Mouse (Mus musculus) lung, adult 2 months (tissue): Measurements from ENCODE around the gene Ccdc172. TPM values are rescaled to one million over a fixed set of nuclear protein-coding genes. Genes with fewer than 3 reads are reported as not detected.

Experiments used
- DNase-seq: peaks from one replicate; pipeline ENCODE4 v3.0.0; 2022
- H3K4me1 ChIP-seq: fragments of 200-500 bp; 2 replicates; pipeline ENCODE4 v1.6.1; 2011; ENCODE audit warnings: low read length; ENCODE audit not compliant: control insufficient read depth, insufficient read depth
- H3K4me3 ChIP-seq: fragments of 200-500 bp; replicated peaks from 2 replicates; pipeline ENCODE3; 2011; ENCODE audit warnings: low read depth, mild to moderate bottlenecking, control low read depth, low read length; ENCODE audit errors: extremely low read depth
- CTCF ChIP-seq: fragments of 200-500 bp; IDR thresholded peaks from 2 replicates; pipeline ENCODE4 v1.5.1; 2011; ENCODE audit warnings: mild to moderate bottlenecking, low read length, control low read depth; ENCODE audit not compliant: insufficient read depth
- POLR2A ChIP-seq: fragments of 200-500 bp; IDR thresholded peaks from 2 replicates; pipeline ENCODE4 v1.6.1; 2011; ENCODE audit warnings: low read depth, mild to moderate bottlenecking, control low read depth, low read length, borderline replicate concordance; ENCODE audit errors: extremely low read depth
- WGBS: fragments of 180-500 bp; shearing (Covaris S2); methylation state at CpG from one replicate; pipeline ENCODE4 v1.1.7; 2018; 5-methylcytosine and 5-hydroxymethylcytosine counted together
- polyA plus RNA-seq: library from polyadenylated mRNA; depleted of rRNA; stranded (reverse); fragments of >200 nt; gene quantifications from 2 replicates; pipeline ENCODE4 v1.2.3, GENCODE M21; 2012; rRNA removed

Ccdc172 gene
- polyA plus RNA-seq, 1 experiment: not detected

DNA sequence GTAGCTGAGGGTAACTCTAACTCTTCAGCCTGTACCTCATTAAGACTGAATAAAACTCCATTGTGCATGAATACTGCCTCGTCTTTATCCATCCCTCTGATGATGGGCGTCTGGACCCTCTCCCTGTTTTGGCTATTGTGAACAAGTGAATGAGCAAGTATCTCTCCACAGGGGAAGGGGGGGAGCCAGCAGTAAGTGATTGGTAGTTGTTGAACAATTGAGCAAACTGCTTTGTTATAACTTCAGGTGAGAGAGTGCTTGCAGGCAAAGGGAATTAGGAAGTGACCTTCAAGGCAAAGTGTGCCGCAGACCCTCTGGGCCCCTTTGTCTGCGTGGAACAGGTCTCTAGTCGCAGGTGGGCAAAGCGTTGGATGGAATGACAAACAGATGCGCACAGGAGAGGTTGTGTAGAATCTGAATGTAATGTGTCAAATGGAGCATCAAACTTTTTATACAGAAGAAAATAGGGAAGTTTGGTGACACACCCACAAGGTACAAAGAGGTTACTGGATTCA is 50.6 kb downstream of the Ccdc172 start:
- no peak overlapping the region for H3K4me3 ChIP-seq
- DNase-seq: no peak
- TF ChIP-seq POLR2A: no peak
- TF ChIP-seq CTCF: no peak
- no peaks in the 10 kb centered on the region for H3K4me1 ChIP-seq
- 91% methylated on average over 7 of the region's 7 CpGs for WGBS

DNA sequence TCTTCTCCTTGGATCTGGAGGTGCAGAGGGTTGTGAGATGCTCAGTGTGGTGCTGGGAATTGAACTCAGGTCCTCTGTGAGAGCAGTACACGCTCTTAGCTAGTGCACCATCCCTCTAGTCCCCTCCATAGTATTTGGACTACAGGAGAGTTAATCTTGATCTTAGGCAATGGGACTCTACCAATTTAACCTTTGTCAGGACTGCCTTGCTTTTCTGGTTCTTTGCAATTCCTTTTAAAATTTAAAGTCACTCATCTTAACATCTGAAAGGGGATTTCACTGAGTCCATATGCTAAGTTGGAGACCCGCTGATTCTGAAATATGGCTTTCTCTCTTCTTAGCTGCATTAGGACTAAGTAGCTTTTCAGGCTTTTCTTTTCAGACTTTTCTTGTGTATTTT is 59.8 kb downstream of the Ccdc172 start:
- DNase-seq: no peak
- H3K4me1 ChIP-seq: no peaks in the 10 kb centered on the region
- TF ChIP-seq POLR2A: no peak
- no peak for TF ChIP-seq CTCF
- 90% methylated on average over 2 of the region's 2 CpGs for WGBS
- no peak overlapping the region for H3K4me3 ChIP-seq

DNA sequence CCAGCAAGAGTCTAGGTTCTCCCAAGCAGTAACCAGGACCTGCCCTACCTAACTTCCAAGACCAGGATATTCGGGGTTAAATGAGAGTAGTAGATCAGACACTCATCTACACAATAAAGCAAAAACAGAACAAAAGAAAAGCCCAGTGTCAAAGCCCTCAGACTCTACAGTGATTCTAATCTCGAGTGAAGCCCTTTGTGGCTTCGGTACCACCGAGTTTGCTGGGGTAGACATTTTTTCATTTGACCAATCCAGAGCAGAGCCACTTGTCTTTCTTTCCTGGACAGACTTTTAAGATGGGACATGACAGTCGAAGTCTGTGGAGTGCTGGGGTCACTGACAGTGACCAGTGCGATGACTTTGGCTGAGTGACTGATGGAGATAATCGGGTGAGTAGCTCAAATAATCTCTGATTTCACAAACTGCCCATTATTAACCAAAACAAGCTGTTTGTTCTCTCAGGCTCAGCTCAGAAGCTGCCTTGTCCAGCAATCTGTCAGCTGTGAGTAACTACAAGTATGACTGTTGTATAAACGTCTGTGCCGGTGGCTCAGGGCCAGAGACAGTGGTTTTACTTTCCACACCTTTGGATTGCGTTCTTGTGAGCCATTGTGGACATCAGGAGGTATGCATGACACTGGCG is 60.8 kb downstream of the Ccdc172 start:
- no peak overlapping the region for H3K4me3 ChIP-seq
- 39% methylated on average over 11 of the region's 11 CpGs for WGBS
- no peak for DNase-seq
- TF ChIP-seq POLR2A (no peak), CTCF (no peak)
- no peaks in the 10 kb centered on the region for H3K4me1 ChIP-seq

DNA sequence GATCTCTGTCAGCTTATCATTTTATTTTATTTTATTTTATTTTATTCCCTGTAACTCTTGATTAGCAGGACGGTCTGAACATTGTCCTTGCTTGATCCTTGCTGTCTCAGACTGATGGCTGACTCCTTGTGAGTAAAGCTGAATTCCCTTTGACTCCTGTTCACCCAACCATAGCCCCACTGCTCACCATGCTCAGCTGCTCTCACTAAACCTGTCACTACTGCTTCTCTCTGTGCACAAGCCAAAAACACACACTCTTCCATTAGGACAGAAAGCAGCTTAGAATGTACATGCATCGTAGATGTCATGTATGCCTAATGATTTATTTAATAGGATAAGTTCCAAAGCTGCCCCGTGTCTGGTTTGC is 61.3 kb downstream of the Ccdc172 start:
- no peak overlapping the region for H3K4me3 ChIP-seq
- H3K4me1 ChIP-seq: no peaks in the 10 kb centered on the region
- no peak for TF ChIP-seq POLR2A
- no peak for TF ChIP-seq CTCF
- WGBS: 60% methylated on average over 3 of the region's 3 CpGs
- DNase-seq: no peak

DNA sequence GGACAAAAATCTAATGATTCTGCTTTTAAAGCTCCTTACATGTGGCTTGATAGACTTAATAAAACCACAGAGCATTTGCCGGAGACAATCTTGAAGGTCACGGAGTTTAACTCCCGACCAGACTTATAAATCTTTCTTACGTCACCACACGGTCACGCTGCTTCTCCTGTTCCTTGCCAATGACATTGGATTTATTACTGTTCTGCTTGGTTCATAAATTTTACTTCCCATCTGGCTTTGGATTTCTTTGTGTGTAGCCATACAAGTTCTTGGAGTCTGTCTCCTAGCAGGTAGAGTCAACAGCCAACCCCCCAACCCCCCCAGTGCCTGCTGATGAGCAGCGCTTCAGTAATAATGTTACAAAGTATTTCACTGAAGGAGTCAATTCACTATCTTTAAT is 70.2 kb downstream of the Ccdc172 start:
- 75% methylated on average over 7 of the region's 7 CpGs for WGBS

DNA sequence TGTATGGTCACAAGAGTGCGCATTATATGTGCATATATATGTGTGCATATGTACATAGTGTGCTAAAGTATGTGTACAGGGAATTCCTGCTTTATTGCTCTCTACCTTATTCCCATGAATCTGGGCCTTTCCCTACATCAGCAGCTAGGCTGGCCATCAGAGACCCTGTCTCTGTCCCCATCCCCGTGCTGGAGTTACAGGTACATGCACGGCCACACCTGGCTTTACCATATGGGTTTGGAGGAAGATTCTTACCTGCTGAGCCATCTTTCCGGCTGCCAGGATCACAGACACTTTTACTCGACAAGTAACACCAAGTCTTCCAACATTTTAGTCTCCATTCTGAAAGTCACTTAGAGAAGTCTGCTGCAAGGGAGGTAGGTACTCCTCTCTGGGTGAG is 71.2 kb downstream of the Ccdc172 start:
- Histone ChIP-seq H3K4me3 (no peak overlapping the region), H3K4me1 (no peaks in the 10 kb centered on the region)
- TF ChIP-seq CTCF (no peak), POLR2A (no peak)
- WGBS: 88% methylated on average over 5 of the region's 5 CpGs
- DNase-seq: no peak

More for the DNA sequence above, 70.2 kb downstream of the Ccdc172 start:
- DNase-seq: no peak
- no peak for TF ChIP-seq POLR2A
- no peak for TF ChIP-seq CTCF
- H3K4me3 ChIP-seq: no peak overlapping the region
- H3K4me1 ChIP-seq: no peaks in the 10 kb centered on the region

DNA sequence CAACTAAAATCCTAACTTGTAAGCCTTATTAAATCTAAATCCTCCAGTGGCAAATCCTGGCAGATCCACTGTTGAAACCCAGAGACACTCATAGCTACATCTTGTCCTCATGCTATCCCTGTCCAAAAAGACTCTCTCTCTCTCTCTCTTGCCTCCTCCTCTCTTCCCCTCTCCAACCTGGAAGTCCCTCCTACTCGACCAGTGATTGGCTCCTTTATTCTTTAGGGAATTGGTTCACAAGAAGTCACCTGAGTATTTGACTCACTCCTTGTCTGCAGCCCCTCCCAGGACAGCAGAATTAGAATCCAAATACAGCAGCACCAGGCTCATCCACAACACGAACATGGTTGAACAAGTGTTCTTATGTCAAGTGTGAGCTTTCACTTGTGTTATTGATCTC is 74.3 kb downstream of the Ccdc172 start:
- 60% methylated on average over 2 of the region's 2 CpGs for WGBS

DNA sequence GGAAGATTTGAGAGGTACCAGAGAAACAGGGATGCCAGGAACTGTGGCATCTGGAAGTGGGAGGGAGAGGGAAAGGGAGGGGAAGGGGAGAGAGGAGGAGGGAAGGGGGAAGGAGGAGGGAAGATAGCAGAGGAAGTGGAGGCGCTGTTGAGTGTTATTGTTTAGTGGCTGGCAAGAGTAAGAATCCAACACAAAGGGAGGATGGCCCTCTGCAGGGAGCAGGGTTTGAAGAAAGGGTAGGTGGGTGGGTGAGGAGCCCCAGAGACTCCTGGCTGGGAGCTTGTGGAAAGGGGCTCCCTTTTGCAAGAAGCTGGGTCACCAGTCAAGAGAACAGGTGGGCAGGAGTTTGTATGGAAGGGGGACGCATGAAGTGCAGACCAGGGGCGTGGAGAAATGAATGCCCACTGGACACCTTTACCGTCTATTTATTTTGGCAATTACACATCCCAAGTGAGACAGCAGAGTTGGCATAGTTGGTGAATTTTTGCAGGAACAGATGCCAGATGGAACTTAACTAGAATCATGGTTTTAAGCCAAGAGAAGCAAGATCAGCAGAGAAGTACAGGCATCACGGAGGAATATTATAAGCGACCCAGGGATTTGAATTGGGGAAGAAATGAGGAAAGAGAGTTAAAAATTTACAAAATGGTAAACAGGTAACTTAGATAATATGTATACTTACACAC is 78.6 kb downstream of the Ccdc172 start:
- Histone ChIP-seq H3K4me3 (no peak overlapping the region), H3K4me1 (no peaks in the 10 kb centered on the region)
- TF ChIP-seq POLR2A (no peak), CTCF (no peak)
- WGBS: 64% methylated on average over 6 of the region's 6 CpGs
- no peak for DNase-seq

More for the DNA sequence above, 74.3 kb downstream of the Ccdc172 start:
- TF ChIP-seq CTCF: no peak
- no peak for TF ChIP-seq POLR2A
- H3K4me1 ChIP-seq: no peaks in the 10 kb centered on the region
- no peak for DNase-seq
- no peak overlapping the region for H3K4me3 ChIP-seq

DNA sequence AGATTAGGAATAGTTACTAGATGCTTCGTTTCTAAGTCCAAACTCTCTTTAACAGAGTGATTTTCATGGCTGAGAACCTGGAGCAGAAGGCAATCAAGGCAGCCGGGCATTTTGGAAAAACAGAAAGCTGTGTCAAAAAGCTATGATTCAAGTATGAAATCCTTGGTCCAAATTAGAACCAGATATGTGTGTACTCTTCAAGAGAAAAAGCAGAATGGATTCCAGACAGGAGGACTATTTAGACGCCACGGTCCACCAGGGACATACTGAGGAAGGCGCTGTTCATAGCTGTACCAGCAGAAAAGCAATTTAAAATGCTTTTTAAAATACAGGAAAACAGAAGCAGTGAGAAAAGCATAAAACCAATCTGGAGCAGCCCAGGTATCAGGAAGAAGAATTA is 88.6 kb downstream of the Ccdc172 start:
- no peak for DNase-seq
- Histone ChIP-seq H3K4me1 (no peaks in the 10 kb centered on the region), H3K4me3 (no peak overlapping the region)
- TF ChIP-seq CTCF (no peak), POLR2A (no peak)
- WGBS: 85% methylated on average over 5 of the region's 5 CpGs

Other genes starting within 250 kb of the Ccdc172 start
- gene Gfra1, start 56.1 kb upstream of the Ccdc172 start, polyA plus RNA-seq: 4.9 and 7.8 TPM in 2 replicates
- gene Pnlip, start 140.5 kb downstream of the Ccdc172 start, polyA plus RNA-seq: 0.18 and 5.2 TPM in 2 replicates
- 0.28 and 1.2 TPM in 2 replicates for gene Pnliprp1, start 216.9 kb downstream of the Ccdc172 start, polyA plus RNA-seq
- not detected in 2 replicates for gene Pnliprp2, start 247.7 kb downstream of the Ccdc172 start, polyA plus RNA-seq